Mouse (Mus musculus) thymus, adult 18-20 months (tissue): ENCODE measurements around the gene Phf21a.

ENCODE experiments used
- DNase-seq, 2 experiments: peaks; one replicate each; pipeline ENCODE4 v3.0.0; 2022; ENCODE audit warnings: mixed read lengths in 2 of 2

Gene Phf21a

GRCm38 (mm10) chr2:92092817-92093216, at the start of gene Phf21a:
Gene Phf21a (plus strand): TSS chr2:92093117.
- DNase-seq: no peak

GRCm38 (mm10) chr2:92043285-92043684, 49.6 kb upstream of the Phf21a start:
- DNase-seq: no peak

- no peak for DNase-seq
These were observed 45.3 kb upstream of the Phf21a start for GRCm38 (mm10) chr2:92047601-92048000.

GRCm38 (mm10) chr2:92048034-92048690, 44.8 kb upstream of the Phf21a start:
- no peak for DNase-seq

GRCm38 (mm10) chr2:92052188-92052587, 40.7 kb upstream of the Phf21a start:
- no peak for DNase-seq

- no peak for DNase-seq
These were observed 40.2 kb upstream of the Phf21a start for GRCm38 (mm10) chr2:92052754-92053153.

- peak; percentile 79 to 82 for DNase-seq
These were observed 37.7 kb upstream of the Phf21a start for GRCm38 (mm10) chr2:92055101-92055813.

- DNase-seq: peak; percentile 11 to 31
These were observed 37.1 kb upstream of the Phf21a start for GRCm38 (mm10) chr2:92055831-92056236.

- DNase-seq: no peak
These were observed 36.2 kb upstream of the Phf21a start for GRCm38 (mm10) chr2:92056760-92057159.

- DNase-seq: peak; percentile 46 to 62
These were observed 34.4 kb upstream of the Phf21a start for GRCm38 (mm10) chr2:92058469-92058868.

GRCm38 (mm10) chr2:92058936-92059335, 34.0 kb upstream of the Phf21a start:
- DNase-seq: no peak

- peak; percentile 17 to 21 for DNase-seq
These were observed 33.3 kb upstream of the Phf21a start for GRCm38 (mm10) chr2:92059481-92060220.

GRCm38 (mm10) chr2:92060291-92060690, 32.6 kb upstream of the Phf21a start:
- DNase-seq: no peak

GRCm38 (mm10) chr2:92061337-92061736, 31.6 kb upstream of the Phf21a start:
- no peak for DNase-seq

GRCm38 (mm10) chr2:92063106-92063505, 29.8 kb upstream of the Phf21a start:
- no peak for DNase-seq

GRCm38 (mm10) chr2:92065269-92065888, 27.5 kb upstream of the Phf21a start:
- no peak for DNase-seq

GRCm38 (mm10) chr2:92065938-92066337, 27.0 kb upstream of the Phf21a start:
- DNase-seq: no peak

- no peak for DNase-seq
These were observed 26.0 kb upstream of the Phf21a start for GRCm38 (mm10) chr2:92066899-92067298.

GRCm38 (mm10) chr2:92067600-92067999, 25.3 kb upstream of the Phf21a start:
- DNase-seq: no peak

- DNase-seq: no peak
These were observed 23.3 kb upstream of the Phf21a start for GRCm38 (mm10) chr2:92069630-92070029.

- DNase-seq: no peak
These were observed 21.8 kb upstream of the Phf21a start for GRCm38 (mm10) chr2:92071143-92071542.

- DNase-seq: no peak
These were observed 16.7 kb upstream of the Phf21a start for GRCm38 (mm10) chr2:92076086-92076692.

GRCm38 (mm10) chr2:92082196-92082595, 10.7 kb upstream of the Phf21a start:
- no peak for DNase-seq
